Mouse (Mus musculus) liver, adult (tissue): ENCODE results near the gene Agbl4.

Source experiments
- GATA4 ChIP-seq: IDR thresholded peaks from 2 replicates; pipeline ENCODE4 v1.6.1; 2014; ENCODE audit warnings: mild to moderate bottlenecking, low read length; ENCODE audit not compliant: insufficient replicate concordance

The Agbl4 gene

DNA sequence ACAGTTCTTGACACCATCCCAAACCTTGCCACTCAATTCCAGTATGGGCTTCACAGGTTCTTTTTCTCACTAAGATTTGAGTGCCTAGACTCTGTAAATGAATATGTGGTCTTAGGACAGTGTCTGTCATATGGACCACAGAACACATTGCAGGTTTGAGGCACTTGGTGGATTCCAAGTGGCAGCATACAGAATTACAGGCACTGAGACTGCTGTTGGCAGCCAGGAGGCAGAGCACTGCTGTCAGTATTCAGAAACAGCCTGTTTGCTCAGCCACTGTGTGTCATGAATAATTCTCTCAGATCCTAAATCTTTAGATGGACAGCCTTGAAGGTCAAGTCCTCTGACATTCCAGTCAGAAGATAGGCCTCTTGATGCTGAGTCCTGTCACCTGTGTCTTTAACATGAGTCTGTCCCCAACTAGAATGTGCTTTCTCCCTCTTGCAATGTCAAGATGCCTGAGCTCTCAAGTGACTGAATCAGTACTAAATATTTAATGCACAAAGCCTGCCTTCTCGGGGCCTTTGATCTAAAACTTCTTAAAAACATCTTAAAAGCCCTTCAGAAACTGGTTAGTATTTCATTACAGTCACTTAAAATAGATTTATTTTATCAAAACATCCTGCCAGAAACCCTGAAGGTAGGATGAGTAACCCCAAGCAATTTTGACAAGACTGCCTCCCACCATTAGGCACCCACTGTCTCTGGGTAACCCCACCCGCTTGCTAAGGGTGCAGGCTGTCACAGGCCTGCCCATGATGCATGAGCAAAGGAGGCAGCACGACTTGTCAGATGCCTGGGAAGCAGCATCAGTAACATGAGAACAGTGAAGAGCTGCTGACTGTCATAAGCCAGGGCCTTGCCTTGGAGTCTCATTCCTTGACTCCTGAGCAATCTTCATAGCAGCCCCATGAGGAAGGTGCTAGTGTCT is 739.0 kb downstream of the Agbl4 start:
- no peak for TF ChIP-seq GATA4

DNA sequence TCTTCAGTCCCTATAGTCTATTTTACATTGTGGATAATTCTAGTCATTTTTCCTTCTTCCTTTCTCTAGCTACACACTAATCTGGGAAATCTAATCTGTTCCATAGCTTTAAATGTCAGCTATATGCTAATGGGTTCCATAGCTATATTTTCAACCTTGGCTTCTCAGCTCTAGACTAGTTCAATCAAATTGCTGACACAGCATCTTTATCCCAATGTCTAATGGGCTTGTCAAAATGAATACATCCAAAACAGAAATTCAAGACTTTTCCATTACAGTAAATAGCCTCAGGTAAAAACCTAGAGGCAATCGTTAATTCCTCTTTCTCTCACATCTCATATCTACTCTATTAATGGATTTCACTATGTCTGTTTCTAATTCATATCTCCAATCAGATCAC is 750.3 kb downstream of the Agbl4 start:
- no peak for TF ChIP-seq GATA4

DNA sequence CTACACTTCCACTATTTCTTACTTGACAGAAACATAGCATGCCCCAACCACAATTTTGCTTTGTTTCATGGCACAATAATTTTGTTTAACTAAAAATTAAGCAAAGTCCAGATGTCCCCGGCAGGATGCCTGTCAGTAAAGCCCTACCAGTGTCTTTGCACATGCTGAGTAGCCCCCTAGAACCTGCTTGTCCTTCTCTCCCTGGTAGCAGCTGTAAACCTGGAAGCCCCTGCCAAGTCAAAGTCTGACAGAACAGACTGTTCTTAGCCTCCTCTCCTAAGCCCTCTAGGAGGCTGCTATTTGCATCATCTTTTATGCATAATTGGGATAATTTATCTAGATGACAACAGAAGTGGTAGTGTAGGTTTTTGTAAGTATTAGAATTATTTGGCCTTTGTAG is 758.4 kb downstream of the Agbl4 start:
- TF ChIP-seq GATA4: no peak

- no peak for TF ChIP-seq GATA4
These were observed 784.0 kb downstream of the Agbl4 start for GRCm38 (mm10) chr4:111181478-111181877.

DNA sequence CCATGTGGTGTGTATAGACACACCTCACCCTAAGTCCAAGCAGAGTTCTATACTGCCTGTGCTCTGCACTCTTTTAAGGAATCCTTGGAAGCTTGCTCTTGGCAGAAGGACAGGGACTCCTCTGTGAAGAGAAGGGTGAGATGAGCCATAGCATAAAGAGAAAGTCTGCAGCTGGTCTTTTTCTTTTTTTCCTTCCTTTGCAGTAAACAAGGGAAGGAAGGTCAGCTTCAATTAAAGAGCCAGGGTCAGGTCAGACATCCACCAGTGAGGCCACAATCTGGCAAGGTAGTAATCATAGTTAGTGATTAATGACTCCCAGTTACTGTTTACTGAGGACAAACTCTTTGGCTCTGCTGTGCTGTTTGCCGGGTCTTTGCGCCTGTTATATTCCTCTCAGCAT is 802.6 kb downstream of the Agbl4 start:
- TF ChIP-seq GATA4: no peak

GRCm38 (mm10) chr4:111215191-111215762 is 817.8 kb downstream of the Agbl4 start:
- no peak for TF ChIP-seq GATA4

DNA sequence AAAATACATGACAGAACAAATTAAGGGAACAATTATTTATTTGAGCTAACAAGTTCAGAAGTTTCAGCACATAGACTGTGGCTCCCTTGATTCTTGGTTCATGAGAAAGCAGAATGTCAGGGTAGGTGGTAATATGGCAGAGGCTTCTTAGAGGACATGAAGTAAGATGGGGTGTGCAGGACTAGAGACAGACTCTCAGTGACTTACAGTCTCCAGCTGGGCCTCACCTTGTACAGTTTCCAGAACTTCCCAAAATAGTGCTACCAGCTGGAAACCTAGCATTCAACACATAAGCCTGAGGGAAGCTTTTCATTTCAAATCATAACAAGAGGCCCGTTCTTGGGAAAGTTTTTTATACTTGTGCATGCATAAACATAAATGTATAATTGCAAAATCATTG is 836.4 kb downstream of the Agbl4 start:
- TF ChIP-seq GATA4: no peak

DNA sequence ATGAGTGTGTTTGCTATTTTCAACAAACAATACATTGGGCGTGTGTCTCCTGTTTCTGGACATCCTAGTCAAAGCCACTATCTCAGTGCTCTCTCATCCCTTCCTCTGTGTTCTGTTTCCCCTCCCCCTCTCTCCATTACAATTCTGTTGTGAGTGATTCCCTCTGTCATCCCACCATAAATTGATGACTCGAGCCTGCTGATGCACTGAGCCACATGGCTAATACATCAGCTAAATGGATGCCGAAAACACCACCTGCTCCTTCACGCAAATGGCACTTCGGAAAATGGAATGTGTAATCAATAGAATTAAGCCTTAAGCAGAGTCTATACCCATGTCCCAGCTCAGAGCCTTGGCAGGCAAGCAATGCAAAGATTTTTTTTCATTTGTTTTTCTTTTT is 854.5 kb downstream of the Agbl4 start:
- TF ChIP-seq GATA4: no peak

- no peak for TF ChIP-seq GATA4
These were observed 858.0 kb downstream of the Agbl4 start for GRCm38 (mm10) chr4:111255499-111255898.

DNA sequence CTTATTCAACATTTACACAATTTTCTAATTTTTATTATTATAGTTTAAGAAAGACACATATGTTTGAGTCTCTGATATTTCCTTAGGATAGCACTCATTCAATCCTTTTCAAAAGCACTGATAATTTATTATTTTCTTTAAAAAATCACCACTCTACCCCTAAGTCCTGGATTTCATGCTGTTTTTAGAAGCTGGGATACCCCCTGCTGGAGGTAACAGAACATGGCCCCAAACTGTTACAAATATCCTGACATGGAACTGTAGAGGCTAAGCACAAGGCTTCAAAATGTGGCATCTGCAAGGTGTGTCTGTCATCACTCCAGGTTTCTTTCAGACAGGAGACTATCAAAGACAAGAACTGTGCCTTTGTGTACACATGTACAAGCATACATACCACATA is 859.5 kb downstream of the Agbl4 start:
- TF ChIP-seq GATA4: no peak

GRCm38 (mm10) chr4:111280936-111281335 is 883.5 kb downstream of the Agbl4 start:
- TF ChIP-seq GATA4: no peak

GRCm38 (mm10) chr4:111281836-111282235 is 884.4 kb downstream of the Agbl4 start:
- no peak for TF ChIP-seq GATA4

DNA sequence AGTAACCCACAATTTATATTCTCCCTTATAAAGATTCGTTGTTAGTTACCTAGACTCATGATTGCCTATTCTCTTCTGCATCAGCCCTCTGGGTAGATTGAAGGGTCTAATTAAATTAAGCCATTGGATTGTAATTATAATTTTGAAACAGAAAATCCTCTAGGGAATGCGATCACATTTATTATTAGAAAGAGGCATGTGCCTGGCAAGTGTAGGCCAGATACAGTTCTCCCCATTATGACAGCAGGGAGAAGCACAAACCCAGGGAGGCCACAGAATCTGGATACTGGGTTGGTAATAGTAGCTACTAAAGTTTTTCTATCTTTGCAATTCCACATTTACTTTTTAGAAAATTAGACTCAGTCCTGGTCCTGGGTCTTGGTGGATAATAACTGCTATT is 887.2 kb downstream of the Agbl4 start:
- TF ChIP-seq GATA4: no peak

GRCm38 (mm10) chr4:111294528-111295241 is 897.2 kb downstream of the Agbl4 start:
- TF ChIP-seq GATA4: no peak

DNA sequence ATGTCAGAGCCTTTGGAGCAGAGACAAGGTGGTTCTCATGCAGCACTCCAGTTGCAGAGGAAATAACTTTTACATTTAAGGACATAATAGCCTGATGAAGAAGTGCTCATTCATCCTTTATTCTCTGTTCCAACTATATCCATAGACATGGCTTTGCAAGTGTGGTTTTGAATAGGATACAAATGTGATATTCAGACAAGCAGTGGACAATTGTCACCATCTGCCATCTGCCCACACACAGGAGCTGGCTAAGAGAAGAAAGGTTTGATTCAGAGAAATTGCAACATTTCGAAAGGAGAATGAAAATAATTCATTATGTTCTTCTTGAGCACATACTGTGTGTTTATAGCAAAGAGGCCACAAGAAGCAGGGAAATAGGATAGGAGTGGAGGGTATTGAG is 909.1 kb downstream of the Agbl4 start:
- TF ChIP-seq GATA4: no peak

GRCm38 (mm10) chr4:111307166-111307565 is 909.7 kb downstream of the Agbl4 start:
- no peak for TF ChIP-seq GATA4
